Mouse (Mus musculus) embryonic facial prominence, embryonic 11.5 days (tissue): ENCODE results near the gene Dmrt1. TPM values are rescaled to one million over a fixed set of nuclear protein-coding genes. Genes with fewer than 3 reads are reported as not detected.

Source experiments
- ATAC-seq: fragments of 200-750 bp; cut with Nextera tagmentation; replicated peaks from 2 replicates; pipeline ENCODE4 v1.8.0; 2017; ENCODE audit warnings: low read depth; ENCODE audit not compliant: insufficient number of reproducible peaks, low FRiP score, low TSS enrichment
- DNase-seq: peaks from one replicate; pipeline ENCODE4 v3.0.0-alpha.2; 2015; ENCODE audit warnings: low spot score
- H3K27ac ChIP-seq: fragments of 300-500 bp; sonication (generic); replicated peaks from 2 replicates; pipeline ENCODE4 v1.5.1; 2014; ENCODE audit warnings: mild to moderate bottlenecking, low read depth, low read length, control low read depth
- H3K27me3 ChIP-seq: fragments of 300-500 bp; sonication (generic); 2 replicates; pipeline ENCODE4 v1.6.1; 2014; ENCODE audit warnings: mild to moderate bottlenecking, low read length, moderate library complexity, mixed read lengths; ENCODE audit not compliant: control insufficient read depth, insufficient read depth
- H3K36me3 ChIP-seq: fragments of 300-500 bp; sonication (generic); replicated peaks from 2 replicates; pipeline ENCODE4 v1.6.1; 2014; ENCODE audit warnings: low read depth, mild to moderate bottlenecking, low read length, moderate library complexity, mixed read lengths; ENCODE audit not compliant: control insufficient read depth, insufficient read depth
- H3K4me1 ChIP-seq: fragments of 300-500 bp; sonication (generic); 2 replicates; pipeline ENCODE4 v1.6.1; 2014; ENCODE audit warnings: low read length, mixed read lengths; ENCODE audit not compliant: control insufficient read depth, insufficient read depth
- H3K4me2 ChIP-seq: fragments of 300-500 bp; sonication (generic); 2 replicates; pipeline ENCODE4 v1.6.1; 2014; ENCODE audit warnings: low read depth, mild to moderate bottlenecking, control low read depth, low read length, moderate library complexity
- H3K4me3 ChIP-seq: fragments of 300-500 bp; sonication (generic); 2 replicates; pipeline ENCODE4 v1.5.1; 2014; ENCODE audit warnings: low read depth, low read length, control low read depth
- H3K9ac ChIP-seq: fragments of 300-500 bp; sonication (generic); replicated peaks from 2 replicates; pipeline ENCODE4 v1.6.1; 2014; ENCODE audit warnings: mild to moderate bottlenecking, control low read depth, low read length
- H3K9me3 ChIP-seq: fragments of 300-500 bp; sonication (generic); replicated peaks from 2 replicates; pipeline ENCODE4 v1.6.1; 2016; ENCODE audit warnings: mild to moderate bottlenecking, low read length, inconsistent platforms, mixed read lengths; ENCODE audit not compliant: control insufficient read depth
- WGBS: fragments of 180-500 bp; shearing (Covaris S2); extraction: QIAGEN DNeasy Blood & Tissue Kit; methylation state at CpG from one replicate; pipeline ENCODE4 v1.1.7; 2014; 5-methylcytosine and 5-hydroxymethylcytosine counted together
- polyA plus RNA-seq: library from polyadenylated mRNA; unstranded; fragments of >200 nt; fragmentation: Nextera tagmentation; extraction: Ambion mirVana; gene quantifications from 2 replicates; pipeline ENCODE4 v1.2.1, GENCODE M21; 2014

Gene Dmrt1
- polyA plus RNA-seq, 1 experiment from 2014 or later = 0.11 TPM

DNA sequence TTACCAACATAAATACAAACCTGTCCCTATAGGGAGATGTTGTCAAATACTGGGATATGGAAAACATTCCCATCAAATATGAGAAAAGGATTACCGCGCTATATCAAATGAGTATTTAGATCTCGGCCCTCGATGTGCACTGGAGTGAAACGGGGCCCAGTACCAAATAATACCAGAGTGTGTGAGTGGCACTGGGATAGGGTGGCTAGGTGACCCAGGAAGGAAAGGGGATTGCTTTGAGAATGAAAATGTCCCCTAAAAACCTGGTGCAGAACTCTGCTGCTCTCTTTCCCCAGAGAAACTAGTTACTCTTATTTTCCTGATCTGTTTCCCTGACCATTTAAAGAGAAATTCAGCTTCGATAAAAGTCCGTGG is 102.8 kb downstream of the Dmrt1 start:
- no peaks in the 10 kb centered on the region for H3K9me3 ChIP-seq
- no peaks in the 10 kb centered on the region for H3K36me3 ChIP-seq
- 2% methylated on average over 7 of the region's 7 CpGs for WGBS
- H3K4me1 ChIP-seq = peaks cover 17% of the 10 kb centered on the region
- H3K27me3 ChIP-seq = peaks cover 78% of the 10 kb centered on the region
- H3K4me3 ChIP-seq = no peak overlapping the region
- no peak overlapping the region for H3K27ac ChIP-seq
- ATAC-seq (no peak), DNase-seq (no peak)
- no peak overlapping the region for H3K9ac ChIP-seq
- H3K4me2 ChIP-seq = no peak overlapping the region

DNA sequence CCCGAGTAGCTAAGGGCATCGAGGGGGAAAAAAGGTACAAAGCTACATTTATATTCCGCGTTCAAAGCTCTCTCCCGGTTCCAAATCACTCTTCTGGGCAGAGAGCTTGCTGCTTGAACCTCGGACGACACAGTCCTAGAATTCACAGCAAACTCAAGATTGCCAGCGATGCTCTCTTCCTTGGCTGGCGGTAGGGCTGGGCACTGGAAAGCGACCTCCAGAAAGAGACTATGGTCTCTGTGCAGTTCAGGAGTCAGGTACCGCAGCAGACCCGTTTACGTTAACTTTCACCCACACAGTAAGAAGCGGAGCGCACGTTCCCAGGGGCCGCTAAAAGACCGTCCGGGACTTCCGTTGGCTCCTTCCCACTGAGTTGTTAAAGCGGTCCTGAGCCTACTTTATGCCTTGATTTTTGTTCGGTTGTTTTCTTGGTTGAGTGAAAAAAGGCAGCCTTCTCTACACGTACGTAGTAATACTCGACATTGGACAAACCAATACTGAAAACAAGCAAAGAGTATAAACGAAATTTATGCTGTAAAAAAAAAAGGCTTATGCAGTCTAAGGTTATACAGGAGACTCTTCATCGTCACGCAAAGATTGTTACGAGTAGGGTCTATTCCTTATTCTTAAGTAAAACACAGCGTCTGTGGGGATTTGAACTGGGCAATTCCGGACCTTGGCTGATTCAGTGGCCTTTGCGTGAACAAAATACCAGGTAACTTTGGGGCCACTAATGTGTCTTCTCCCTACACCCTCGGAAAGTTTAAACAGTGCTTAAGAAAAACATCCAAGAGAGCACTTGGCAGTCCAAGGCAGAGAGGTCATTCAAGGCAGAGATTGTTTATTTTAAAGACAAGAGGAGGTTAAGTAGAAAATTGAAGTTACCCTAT is 103.8 kb downstream of the Dmrt1 start:
- Histone ChIP-seq H3K27ac (no peak overlapping the region), H3K9ac (no peak overlapping the region), H3K4me2 (no peak overlapping the region), H3K36me3 (no peaks in the 10 kb centered on the region), H3K4me1 (peaks cover 17% of the 10 kb centered on the region), H3K27me3 (peaks cover 81% of the 10 kb centered on the region), H3K4me3 (no peak overlapping the region), H3K9me3 (no peaks in the 10 kb centered on the region)
- ATAC-seq (no peak), DNase-seq (no peak)
- WGBS = under 1% methylated on average over 33 of the region's 33 CpGs

DNA sequence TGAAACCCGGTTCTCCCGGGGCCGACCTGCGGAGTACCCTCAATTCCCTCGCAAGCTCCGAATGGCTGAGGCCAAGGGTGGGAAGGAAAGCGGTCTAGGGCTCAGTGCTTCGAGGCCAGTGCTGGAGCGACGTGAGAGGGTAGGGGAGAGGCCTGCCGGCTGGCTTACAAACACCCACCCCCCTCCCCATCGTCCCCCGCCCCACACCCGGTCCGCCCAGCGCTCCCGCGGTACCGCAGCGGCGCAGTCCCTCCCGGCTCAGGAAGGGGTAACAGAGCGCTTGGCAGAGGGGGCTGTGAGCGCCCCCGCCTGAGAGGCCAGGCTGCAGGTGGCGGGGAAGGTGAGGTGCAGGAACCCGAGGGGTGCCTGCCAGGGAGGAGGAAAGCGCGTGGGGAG is 104.6 kb downstream of the Dmrt1 start, which contains the start of gene Dmrt3:
Gene Dmrt3, plus strand, starts transcription at position 287 of the 396 bp plus-strand sequence.
- peak; percentile 64 for ATAC-seq
- peak within 1 kb of the TSS; percentile 33 for H3K4me3 ChIP-seq
- no peak within 1 kb of the TSS for H3K27ac ChIP-seq
- DNase-seq = no peak
- H3K36me3 ChIP-seq = no peaks in the 10 kb centered on the region
- peak within 1 kb of the TSS; percentile 28; the same call in 1 of the 2 replicates for H3K9ac ChIP-seq
- no peaks in the 10 kb centered on the region for H3K9me3 ChIP-seq
- WGBS = under 1% methylated on average over 26 of the region's 29 CpGs
- H3K4me2 ChIP-seq = peak within 1 kb of the TSS; percentile 59
- peaks cover 81% of the 10 kb centered on the region for H3K27me3 ChIP-seq
- H3K4me1 ChIP-seq = peaks cover 17% of the 10 kb centered on the region

DNA sequence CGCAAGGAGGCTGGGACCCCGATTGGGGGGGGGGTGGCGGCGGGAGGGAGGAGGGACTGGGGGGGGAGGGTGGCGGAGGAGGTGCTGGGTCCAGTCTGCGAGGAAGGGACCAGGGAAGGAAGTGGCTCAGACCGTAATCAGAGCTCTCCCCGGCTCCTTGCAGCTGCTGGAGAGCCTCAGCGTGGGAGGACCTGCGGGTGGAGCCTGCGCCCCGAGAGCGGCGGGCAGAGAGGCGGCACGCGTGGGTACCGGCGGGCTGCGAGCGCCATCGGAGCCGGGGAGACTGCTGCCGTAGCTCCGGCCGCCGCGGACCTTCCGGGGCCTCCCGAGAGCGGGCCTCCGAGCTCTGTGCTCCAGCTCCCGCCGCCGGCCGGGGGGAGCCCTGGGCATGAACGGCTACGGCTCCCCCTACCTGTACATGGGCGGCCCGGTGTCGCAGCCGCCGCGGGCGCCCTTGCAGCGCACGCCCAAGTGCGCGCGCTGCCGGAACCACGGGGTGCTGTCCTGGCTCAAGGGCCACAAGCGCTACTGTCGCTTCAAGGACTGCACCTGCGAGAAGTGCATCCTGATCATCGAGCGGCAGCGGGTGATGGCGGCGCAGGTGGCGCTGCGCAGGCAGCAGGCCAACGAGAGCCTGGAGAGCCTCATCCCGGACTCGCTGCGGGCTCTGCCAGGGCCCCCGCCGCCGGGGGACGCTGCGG is 105.1 kb downstream of the Dmrt1 start:
- DNase-seq (no peak), ATAC-seq (no peak)
- WGBS = under 1% methylated on average over 61 of the region's 71 CpGs

DNA sequence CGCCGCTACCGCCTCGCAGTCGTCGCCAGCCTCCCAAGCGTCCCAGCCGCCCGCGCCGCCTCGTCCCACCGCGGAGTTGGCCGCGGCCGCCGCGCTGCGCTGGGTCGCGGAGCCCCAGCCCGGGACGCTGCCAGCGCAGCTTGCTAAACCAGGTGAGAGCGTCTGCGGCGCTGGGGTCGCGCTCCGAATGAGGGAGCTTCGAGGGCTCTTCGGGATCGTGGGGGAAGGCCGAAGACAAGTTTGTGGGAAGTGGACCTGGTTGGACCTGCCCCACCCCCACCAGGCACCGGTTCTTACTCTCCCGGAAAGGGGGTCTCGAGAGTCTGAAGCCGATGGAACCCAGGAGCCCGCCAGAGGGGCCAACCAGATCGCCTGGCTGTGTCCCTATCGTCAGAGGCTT is 105.7 kb downstream of the Dmrt1 start:
- no peak for ATAC-seq
- no peak overlapping the region for H3K27ac ChIP-seq
- peak overlapping the region; percentile 33 for H3K4me3 ChIP-seq
- peaks cover 14% of the 10 kb centered on the region for H3K4me1 ChIP-seq
- WGBS = under 1% methylated on average over 35 of the region's 42 CpGs
- H3K4me2 ChIP-seq = peak overlapping the region; percentile 59
- 0 out of 2 replicates have a peak overlapping the region, but pooled peaks have one; percentile 11 for H3K9ac ChIP-seq
- no peaks in the 10 kb centered on the region for H3K36me3 ChIP-seq
- no peak for DNase-seq
- peaks cover 76% of the 10 kb centered on the region for H3K27me3 ChIP-seq
- no peaks in the 10 kb centered on the region for H3K9me3 ChIP-seq

More for the DNA sequence above, 105.1 kb downstream of the Dmrt1 start:
- Histone ChIP-seq H3K4me1 (peaks cover 19% of the 10 kb centered on the region), H3K27me3 (peaks cover 81% of the 10 kb centered on the region), H3K27ac (no peak overlapping the region), H3K36me3 (no peaks in the 10 kb centered on the region), H3K4me2 (peak overlapping the region; percentile 59), H3K9me3 (no peaks in the 10 kb centered on the region), H3K4me3 (peak overlapping the region; percentile 33), H3K9ac (peak overlapping the region; percentile 28; the same call in 1 of the 2 replicates)

DNA sequence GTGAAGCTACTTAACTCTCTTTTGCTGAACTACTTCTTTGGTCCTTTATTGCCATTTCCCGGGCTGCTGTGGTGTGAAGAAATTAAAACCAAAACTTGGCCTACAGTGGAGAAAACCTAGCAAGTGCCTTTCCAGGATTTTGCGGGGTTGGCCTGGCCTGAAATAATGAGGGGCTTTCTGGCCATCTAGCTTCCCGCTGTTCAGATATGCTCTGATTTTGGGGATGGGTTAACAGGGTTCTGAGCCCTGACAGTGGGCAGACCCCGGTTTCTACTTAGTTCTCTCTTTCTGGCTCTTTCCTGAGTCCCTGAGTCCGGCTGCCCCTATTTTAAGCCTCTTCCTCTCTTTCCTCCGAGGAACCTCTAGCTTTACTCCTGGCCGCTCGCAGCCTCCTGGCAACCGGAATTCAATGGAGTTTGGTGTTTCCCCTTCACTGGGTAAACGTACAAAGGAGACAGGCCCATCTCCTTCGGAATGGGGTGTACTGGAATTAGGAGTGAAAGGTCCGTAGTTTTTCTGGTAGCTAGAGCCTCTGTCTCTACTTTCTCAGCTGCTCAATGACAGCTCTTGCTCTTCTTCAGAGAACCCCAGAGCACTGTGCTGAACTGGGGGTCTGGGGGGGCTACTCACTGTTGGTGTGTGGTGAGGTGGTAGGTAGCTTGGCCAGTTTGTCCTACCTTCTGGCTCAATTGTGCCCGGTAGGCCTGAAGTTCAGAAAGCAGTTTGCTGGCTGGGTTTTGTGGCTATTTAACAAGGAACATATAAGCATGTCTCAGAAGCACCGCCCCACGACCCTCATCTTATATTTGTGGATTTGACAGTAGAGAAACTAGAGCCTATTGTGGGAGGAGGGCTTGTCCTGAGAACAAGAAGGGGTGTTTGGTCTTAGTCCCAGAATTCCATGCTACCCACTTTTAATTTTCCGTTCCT is 106.7 kb downstream of the Dmrt1 start:
- no peaks in the 10 kb centered on the region for H3K9me3 ChIP-seq
- no peak overlapping the region for H3K27ac ChIP-seq
- H3K27me3 ChIP-seq = peaks cover 69% of the 10 kb centered on the region
- H3K9ac ChIP-seq = no peak overlapping the region; the same call in 1 of the 2 replicates
- 5% methylated on average over 16 of the region's 16 CpGs for WGBS
- H3K36me3 ChIP-seq = no peaks in the 10 kb centered on the region
- peaks cover 13% of the 10 kb centered on the region for H3K4me1 ChIP-seq
- no peak overlapping the region for H3K4me2 ChIP-seq
- DNase-seq = no peak
- peak overlapping the region; percentile 9; the same call in 1 of the 2 replicates for H3K4me3 ChIP-seq
- ATAC-seq = no peak

DNA sequence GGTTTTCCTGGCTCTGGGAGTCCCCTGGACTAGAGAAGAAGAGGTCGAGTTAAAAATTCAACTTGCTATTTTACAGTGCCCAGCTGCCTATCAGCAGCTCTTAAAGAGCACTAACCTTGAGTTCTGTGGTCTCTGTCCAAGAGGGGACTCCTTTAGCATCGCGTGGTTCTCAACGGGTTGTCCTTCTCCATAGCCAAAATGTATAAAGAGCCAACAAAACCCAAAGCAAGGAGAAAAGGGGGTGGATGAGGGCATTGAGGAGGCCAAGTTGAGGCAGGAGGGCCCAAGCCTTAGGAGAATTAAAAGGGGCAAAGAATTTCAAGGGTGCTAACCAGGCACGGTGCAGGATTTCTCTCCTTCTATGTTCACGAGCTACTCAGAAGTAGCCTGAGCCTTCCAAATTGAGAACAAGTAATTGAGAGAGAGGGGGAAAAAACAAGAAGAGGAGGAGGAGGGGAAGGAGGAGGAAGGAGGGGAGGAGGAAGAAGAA is 107.4 kb downstream of the Dmrt1 start:
- Histone ChIP-seq H3K27me3 (peaks cover 62% of the 10 kb centered on the region), H3K4me2 (no peak overlapping the region), H3K36me3 (no peaks in the 10 kb centered on the region), H3K9me3 (no peaks in the 10 kb centered on the region), H3K9ac (no peak overlapping the region), H3K4me1 (peaks cover 13% of the 10 kb centered on the region), H3K4me3 (no peak overlapping the region), H3K27ac (no peak overlapping the region)
- DNase-seq = no peak
- ATAC-seq = no peak
- 3% methylated on average over 6 of the region's 6 CpGs for WGBS
